Mouse (Mus musculus): Measurements from ENCODE around the gene Gm16181.

GRCm38 (mm10) chr17:35187959-35188610 is 32.5 kb upstream of the Gm16181 start, which contains the start of gene Lst1:
- TF ChIP-seq GATA1 (IDR thresholded peaks at IDR 0.05; ENCODE audit: low read length) (no peak), TAL1 (IDR thresholded peaks at IDR 0.05; ENCODE audit: low read length) (no peak)

Measured in erythroblast, embryonic 14.5 days (primary cell).